Mouse (Mus musculus) testis, postnatal 14 days (tissue): ENCODE data around the gene Pbx3.

ENCODE experiments used
- DNase-seq: peaks from one replicate; pipeline ENCODE4 v3.0.0; 2021; ENCODE audit warnings: low spot score

The Pbx3 gene

DNA sequence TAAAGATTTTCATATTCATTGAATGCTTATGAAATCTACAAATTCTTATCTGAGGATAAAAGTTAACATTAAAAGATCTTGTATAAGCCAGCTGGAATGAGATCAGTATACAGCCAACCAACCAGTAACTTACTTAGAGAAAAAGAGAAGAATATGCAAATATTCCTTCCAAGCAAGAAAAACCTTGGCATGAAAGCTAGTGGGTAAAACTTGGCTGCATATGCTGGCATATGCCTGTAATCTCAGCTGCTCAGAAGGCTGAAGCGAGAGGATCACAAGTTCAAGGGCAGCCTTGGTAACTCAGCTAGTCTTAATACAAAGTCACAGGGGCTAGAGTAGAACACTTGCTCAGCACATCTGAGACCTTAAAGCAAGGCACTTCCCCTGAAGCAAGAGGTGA lies 153.8 kb downstream of the Pbx3 start:
- no peak for DNase-seq

DNA sequence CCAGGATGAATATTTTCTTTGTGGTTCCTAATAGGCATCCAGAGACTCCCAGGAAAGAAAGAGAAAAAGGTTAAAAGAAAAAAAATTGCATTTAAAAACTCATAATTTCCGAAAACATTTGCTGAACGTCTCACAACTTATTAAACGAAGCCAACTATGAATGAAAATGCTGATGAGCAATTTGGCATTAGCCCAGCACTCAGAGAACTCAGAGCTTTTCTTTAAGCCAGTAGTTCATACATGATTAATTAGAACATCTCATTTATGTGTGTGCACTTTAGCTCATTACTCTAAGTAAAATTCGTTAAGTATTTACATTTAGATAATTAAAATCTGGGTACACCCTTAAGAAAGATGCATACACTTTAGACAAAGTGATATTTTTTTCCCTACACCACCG lies 155.3 kb downstream of the Pbx3 start:
- DNase-seq: no peak

DNA sequence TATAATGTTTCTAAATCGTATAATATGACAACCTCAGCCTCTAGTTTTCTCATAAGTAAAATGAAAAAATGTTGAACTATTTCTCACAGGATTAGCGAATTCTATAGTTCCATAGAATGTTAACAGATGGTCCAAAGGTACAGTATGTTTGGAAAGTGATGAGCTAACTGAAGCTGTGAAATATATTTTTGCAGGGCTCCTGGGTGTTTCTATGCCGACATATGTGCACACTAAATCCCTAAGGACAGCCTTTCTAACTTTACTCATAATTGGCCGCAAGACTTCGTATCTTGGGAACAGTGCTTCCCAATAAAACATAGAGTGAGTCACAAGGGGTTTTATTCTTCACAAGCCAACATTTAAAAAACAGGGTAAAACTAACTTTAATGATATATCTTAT lies 157.4 kb downstream of the Pbx3 start:
- no peak for DNase-seq

DNA sequence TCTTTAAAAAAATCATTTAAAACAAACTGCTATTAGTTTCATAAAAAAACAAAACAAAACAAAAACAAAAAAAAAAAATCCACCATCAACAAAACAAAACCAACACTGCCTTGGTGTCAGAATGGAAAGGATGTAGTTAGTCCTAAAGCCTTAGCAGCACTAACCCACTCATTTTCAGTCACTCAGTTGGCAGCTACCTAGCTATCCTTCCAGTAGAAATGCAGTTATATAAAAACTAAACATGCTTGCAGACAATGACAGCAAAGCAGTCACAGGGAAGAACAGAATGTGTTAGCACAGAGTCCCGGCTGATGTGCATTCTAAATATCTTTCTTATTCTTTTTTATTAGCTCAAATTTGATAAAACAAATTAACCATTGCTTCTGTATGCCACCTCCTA lies 160.5 kb downstream of the Pbx3 start:
- DNase-seq: no peak

DNA sequence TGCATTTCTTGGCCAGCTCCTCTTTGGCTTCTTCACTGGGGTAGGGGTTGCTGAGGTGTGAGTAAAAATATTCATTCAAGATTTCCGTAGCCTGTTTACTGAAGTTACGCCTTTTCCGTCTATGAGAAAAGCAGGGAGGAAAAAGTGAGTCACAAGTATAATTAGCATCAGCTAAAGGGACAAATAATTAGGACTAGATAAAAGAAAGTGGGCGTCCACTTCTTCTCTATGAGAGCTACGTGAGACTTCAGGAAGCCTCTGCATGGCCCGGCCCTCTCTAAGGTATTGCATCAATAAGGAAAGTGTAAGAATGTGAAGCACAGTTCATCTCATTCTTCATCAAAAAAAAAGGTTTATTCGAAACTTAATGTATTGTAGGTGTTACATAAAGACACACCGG lies 168.1 kb downstream of the Pbx3 start:
- no peak for DNase-seq

DNA sequence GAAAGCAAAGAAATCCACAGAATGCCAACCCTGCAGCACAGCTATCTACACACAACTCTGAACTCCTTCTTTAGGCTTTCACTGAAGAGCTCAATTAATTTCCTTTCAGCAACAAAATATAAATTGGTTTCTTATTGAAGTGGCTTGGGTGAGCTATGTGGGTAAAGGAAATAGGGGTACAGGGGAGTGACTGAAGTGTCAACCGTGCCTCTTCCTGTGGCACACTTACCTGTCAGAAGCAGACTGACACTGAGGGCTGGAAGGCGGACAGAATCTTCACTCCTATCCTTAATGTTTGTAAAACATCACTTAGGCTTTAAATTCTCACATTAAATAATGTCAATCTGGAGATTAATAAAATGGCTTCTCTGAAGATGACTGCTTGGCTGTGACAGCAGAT lies 168.6 kb downstream of the Pbx3 start:
- no peak for DNase-seq

DNA sequence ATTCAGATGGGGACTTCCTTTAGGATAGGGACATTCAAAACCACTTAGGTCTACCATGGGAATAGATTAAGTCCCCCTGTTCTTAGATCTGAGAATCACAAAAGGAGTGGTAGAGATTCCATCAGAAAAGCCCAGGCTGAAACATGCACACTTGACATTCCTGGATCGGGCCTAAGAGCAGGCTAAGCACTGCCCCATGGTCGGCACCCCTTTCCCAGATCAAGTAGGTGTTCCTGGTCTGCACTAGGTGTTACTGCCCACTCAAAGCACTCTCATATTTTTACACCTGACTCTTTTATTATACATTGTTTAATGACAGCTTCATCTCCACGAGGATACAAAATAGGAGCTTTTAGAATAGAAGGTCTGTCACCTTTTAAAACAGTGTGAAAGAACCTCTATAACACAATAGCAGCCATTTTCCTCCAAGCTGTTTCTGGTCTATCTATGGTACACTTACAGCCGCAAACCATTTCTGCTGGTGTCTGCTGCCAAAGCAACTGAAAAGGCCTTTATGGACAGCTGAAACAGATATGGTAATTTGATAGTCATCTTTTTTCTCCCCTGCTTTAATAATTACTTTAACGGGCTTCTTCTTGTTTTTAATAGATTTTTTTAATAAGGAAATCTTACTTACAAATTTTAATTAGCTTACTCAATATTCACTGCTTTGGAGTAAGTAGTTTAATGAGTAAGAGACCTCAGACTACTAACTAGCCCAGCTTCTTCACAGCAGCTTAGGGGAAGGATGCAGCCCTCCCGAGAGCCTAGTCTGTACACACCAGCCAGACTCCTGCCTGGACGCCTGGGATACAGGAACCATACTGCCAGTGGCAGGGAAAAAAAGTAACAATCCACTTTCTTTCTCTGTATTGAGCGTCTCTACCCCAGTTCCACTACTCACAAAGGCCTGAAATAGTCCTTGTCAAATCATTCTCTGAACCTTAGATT lies 178.8 kb downstream of the Pbx3 start:
- DNase-seq: no peak

DNA sequence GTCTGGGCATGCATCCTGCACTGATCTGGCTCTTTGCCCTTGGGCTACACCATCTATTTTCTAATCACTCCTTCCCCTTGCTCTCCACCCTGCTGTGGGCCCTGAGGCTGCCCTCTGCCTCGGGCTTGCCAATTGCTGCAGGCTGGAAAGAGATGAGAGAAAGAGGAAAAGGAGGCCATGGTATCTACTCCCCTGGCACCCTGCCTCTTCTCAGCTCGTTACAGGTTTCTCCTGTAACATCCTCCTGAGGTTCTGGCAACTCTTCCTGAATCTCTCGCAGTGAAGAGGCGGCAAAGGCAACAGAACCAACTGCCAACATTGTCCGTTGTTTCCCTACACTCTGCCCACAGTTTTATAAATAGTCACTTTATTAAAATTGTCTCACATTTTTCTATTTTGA lies 179.7 kb downstream of the Pbx3 start:
- DNase-seq: no peak

DNA sequence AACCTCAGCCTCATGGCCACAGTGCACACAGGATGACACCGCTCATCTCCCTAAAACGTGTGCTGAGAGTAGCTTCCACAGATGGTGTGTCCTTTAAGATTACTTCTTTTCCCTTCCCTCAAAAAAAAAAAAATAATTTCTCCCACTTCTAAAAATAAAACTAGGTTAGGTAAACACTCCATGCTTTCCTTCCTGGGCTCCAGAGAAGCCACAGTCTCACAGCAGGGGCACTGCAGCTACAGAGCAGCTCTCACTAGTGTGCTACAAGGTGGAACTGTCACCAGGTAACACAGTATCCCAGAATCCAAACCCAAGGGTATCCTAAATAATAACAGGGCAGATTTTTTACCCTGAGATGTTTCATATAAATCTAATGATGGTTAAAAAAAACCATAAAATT lies 185.6 kb downstream of the Pbx3 start:
- DNase-seq: no peak

DNA sequence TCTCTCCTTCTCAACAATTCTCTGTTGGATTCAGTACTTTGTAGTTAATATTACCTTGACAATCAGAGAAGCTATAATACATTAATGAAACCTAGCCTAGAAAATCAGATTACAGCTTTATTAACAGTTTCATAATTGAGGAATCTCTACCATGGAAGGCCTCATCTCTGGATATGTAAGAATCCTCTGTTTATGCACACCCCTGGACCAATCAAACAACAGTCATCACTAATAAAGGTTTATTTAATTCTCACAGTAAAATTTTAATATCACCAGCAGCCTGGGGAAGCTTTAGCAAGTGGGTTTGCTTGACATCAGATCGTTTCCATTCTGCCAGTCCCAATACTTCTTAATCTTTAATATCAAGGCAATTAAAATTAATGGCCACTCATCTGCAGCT lies 191.3 kb downstream of the Pbx3 start:
- DNase-seq: no peak

DNA sequence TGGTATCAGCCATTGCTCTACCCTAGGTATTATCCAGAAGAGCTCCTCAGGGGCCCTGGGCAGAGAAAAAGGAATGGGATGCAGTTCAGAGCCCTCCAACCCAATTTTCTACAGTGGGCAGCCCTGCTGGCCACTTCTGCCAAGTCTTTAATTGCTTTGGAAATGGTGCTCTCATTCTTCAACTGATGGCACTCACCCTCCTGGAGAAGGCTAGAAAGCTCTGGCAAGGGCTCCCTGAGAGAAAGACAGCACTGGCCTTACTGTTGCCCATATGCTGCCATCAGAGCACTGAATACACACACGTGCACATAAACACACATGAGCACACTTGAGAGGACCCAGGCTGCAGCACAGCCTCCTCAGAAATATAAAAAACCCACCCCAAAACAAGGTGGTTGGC lies 193.6 kb downstream of the Pbx3 start:
- no peak for DNase-seq

DNA sequence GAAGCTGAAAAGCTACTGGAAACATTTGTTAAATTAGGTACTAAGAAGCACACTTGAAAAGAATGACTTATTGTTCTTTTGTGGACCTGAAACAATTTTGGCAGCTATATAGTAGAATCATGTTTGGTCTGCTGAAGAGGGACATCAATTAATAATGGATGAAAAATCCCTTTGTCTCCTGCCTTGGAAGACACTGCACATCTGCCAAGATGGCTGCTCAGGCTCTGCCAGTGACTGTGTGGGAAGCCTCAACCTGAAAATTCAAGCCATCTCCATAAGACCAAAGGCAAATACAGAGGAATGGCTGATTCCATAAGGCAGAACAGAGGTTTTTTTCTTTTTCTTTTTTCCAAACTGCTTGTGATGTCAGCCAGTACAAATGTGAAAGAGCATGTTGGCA lies 194.3 kb downstream of the Pbx3 start:
- no peak for DNase-seq

DNA sequence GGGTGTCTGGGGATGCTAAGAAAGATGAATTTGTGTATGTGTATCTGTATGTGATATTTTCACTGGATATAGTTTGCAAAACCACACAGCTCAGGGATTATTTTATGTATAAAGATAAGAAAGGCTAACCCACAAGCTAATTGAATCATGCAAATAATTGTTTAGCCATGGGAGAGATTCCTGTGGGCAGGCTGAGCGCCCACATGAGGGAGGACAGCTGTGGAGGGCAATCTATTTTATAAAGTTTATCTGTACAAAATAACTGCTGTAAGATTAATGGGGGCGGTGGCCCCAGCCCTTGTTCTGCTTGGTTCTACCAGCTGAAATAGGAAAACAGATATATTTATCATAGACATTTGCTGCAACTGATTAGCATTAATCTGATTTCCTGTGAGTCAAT lies 202.5 kb downstream of the Pbx3 start:
- DNase-seq: no peak

DNA sequence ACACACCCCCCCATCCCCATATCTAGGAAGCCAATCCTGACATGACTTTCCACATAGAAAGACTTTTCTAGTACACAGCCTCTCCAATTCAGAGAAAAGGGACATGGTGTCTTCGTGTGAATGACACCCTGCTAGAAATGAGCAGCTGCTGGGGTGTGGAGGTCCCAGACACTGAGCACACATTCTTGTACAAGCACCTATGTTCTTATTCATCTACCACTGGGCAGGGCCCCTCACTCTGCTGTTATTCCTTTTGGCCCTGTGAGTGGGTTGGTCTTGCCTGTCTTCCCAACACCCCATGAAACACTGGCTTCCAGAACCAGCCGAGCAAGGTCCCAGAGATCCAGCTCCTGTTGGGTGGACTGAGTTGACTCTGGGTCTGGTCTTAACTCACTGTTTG lies 203.3 kb downstream of the Pbx3 start:
- no peak for DNase-seq

DNA sequence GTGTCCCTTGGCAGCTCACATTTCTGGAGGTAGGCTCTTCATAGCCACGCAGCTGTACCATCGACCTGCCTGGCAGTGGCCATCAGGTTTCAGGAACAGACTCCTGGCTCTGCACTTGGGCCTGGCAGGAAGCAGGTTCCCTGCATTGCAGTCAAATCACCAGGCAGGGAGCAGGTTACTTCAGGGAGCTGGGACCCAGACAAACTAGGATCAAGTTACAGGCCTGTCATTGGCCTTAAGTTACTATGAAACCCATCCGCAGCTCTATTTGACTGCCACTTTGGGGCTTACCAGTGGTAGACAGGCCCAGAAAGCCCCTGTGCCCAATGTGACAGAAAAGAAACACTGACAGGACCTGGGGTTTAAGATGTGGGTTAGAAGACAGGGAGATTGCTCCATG lies 204.8 kb downstream of the Pbx3 start:
- DNase-seq: no peak

DNA sequence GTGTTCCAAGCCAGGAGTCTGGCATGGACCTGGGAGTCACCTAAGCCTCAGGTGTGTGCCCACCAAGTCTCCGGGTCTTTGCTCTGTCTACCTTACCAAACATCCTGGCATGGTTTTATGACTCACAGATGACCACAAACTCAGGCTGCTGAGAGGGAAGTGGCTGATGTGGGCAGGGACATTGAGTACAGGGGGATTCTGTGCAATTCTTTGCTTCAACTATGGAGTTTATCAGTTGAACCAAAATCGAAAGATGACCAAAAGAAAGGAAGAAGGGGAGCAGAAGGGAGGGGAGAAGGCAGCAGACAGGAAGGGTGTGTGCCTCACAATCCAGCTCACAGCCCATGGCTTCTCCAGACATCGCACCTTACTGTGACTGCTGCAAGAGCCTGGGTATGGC lies 210.5 kb downstream of the Pbx3 start:
- no peak for DNase-seq

DNA sequence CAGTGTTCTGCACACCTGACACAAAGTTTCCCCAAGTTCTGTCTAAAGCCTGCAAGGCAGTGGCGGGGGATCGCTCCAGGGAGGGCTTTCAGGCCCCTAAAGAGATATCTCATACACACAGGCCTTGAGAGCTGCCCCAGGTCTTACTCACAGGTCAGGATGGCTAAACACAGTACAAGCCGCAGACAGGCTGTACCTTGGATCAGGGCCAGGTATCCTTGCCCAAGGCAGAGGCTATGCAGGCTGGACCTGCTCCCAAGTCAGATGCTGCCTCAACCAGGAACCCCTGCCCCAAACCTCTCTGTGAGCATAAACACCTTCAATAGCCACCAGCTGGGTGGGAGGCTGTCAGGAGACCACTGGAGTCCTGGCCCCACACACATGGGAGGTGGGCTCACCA lies 215.2 kb downstream of the Pbx3 start:
- DNase-seq: no peak

DNA sequence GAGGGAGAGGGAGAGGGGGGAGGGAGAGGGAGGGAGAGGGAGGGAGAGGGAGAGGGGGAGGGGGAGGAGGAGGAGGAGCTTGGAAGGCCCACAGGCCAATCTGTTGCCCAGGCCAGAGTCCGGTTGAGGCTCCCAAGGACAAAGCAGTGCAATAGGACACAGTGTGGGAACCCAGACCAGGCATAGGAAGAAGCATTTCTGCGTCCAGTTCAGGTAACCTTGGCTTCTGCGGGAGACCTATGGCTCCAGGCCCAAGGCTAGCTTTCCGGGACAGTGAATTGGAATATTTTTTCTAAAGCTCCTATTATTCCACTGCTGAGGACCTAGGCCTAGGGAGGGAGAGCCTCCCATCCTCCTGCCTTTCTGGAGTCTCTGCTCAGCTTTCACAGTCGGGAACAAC lies 218.1 kb downstream of the Pbx3 start:
- DNase-seq: peak; percentile 24

DNA sequence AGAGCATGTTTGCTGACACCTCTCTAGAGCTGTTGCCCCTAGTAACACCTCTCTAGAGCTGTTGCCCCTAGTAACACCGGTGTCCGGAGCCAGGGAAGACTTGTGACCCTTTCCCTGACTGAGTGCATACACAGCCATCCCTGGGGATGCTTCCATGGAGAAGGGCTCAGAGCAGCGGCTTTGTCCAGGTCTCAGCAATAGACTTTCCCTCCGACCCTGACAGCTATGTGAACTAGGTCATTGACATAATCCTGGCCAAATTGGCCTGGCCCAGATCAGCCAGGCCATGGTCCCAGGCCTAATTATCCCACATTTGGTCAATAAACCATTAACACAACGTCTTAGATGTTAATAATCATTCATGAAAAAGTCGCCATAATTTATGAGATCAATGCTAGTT lies 219.6 kb downstream of the Pbx3 start:
- DNase-seq: no peak

DNA sequence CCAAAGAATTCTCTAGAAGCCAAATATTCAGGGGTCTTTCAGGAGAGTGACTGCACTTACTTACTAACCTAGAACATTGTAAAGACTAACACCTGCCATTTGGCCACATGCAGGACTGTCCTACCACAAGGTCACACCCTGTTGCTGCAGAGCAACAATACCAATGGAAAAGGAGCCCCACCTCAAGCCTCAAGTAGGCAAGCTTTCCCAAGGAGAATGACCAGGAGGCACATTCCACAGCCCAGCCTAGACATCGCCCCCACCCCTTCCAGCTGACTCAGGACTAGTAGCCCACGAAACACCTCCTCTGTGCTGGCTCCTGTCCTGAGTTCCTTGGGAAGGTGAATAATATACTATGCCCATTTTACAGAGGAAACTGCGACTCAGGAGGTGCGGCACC lies 222.4 kb downstream of the Pbx3 start:
- no peak for DNase-seq

DNA sequence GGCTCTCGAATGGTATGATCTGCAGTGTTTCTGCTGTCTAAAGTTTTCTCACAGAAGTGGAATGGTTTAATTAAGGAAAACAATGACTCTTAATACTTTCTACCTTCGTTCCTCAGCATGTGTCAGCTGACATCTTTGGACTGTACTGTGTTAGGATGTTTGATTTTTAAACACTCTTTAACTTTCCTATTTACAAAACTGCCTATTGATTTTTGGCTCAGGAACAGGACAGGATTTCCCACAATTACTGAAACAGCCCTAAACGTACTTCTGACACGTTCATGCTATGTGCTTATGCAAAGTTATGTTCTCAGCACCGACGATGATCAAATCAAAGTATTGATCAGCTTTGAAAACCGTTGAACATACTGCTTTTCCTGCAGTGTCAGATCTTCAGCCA lies 224.7 kb downstream of the Pbx3 start:
- no peak for DNase-seq

DNA sequence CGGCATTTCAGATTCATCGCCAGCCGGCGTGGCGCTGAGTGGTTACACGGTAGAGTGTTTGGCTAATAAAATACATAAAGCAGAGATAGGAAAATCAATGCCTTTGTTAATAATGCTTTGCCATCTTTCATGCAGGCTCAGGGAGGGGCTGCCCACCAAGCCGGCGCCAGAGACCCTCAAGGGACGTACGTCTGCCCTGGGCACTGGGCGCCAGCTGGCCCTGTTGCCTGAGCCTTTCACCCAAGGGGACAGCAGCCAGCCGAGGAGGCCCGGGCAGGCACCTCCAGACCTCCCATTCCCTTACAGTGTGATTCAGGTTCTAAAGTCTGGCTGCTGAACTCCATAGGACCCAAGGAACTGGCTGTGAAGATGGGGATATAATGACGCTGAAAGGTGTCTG lies 225.5 kb downstream of the Pbx3 start:
- no peak for DNase-seq

DNA sequence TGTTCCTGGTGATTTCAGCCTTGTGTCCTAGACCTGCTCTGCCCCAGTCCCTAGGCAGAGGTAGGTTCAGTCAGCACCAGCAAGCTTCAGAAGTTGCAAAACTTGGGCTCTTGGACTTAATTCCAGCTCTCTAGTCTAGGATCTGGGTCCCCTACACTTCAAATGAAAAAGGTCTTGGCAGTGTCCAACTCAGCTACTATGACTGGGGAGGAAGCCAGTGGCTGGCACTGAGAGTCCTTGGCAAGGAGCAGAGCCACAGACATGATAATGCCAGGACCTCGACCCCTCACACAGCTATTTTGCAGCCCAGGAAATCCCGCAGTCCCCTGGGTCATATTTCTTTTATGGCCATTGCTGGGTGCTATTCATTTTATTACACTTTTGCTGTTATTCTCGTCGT lies 225.9 kb downstream of the Pbx3 start:
- DNase-seq: no peak

DNA sequence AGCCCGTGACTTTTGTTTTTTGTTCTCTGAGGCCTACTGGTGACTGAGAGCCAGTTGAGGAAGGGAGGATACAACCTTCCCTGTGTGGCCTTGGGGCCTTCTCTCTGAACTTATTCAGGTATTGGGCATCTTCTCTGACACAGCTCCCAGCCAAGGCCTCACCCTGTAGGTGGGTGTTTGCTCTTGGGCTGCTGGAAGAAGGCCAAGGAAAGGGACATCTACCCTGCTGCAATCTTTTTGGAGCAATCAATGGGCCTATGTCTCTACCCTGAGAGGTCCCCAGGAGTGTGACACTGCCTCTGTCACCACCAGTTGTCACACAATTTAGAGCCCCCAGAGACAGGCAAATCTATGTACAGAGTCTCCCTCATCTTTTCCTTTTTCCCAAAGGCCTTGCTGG lies 226.5 kb downstream of the Pbx3 start:
- DNase-seq: no peak
